Comparison of ENCODE assay signal across 22 mouse cellular contexts in genomic region chr7:70716811-70717458, GRCm38 (mm10).
DNase-seq lines count a peak whose midpoint lies in the region; ATAC-seq and TF ChIP-seq lines count a peak whose summit lies in the region.
"Had no signal": no experiment of that assay in that cellular context is flagged by ENCODE, and none has a peak within 500 bp of the region (broad histone marks: within the 10 kb centered on the region; RNA-seq: fewer than 3 reads in every experiment).

No protein-coding gene starts in this region.

- no peak overlapping the region for H3K4me2 ChIP-seq in kidney, embryonic 14.5 days (replicated peaks; ENCODE audit: low read depth, low read length)
- no peak overlapping the region for H3K4me2 ChIP-seq in lung, embryonic 16.5 days (ENCODE audit: low read depth, low read length)
- H3K4me2 ChIP-seq: heart, embryonic 13.5 days; hindbrain, embryonic 14.5 days; limb, embryonic 12.5 days; liver, embryonic 12.5 days; midbrain, embryonic 11.5 days; neural tube, embryonic 13.5 days had no signal

- no peaks in the 10 kb centered on the region for H3K36me3 ChIP-seq in kidney, embryonic 14.5 days (ENCODE audit: control insufficient read depth, insufficient read depth, low read length)
- H3K36me3 ChIP-seq in kidney, adult 2 months (ENCODE audit: control insufficient read depth, insufficient read depth, low read length): no peaks in the 10 kb centered on the region
- H3K36me3 ChIP-seq in lung, embryonic 16.5 days (ENCODE audit: control insufficient read depth, insufficient read depth, low read length): no peaks in the 10 kb centered on the region
- H3K36me3 ChIP-seq: heart, embryonic 13.5 days; limb, embryonic 12.5 days; liver, embryonic 12.5 days; neural tube, embryonic 13.5 days had no signal

- WGBS in kidney, embryonic 14.5 days: 86% methylated on average over 4 of the region's 4 CpGs
- 88% methylated on average over 4 of the region's 4 CpGs for WGBS in kidney, adult 2 months
- WGBS in lung, embryonic 16.5 days: 34% methylated on average over 4 of the region's 4 CpGs

- ATAC-seq in kidney, embryonic 14.5 days (ENCODE audit: low FRiP score, low TSS enrichment): peak; percentile 66
- peak; percentile 78 for ATAC-seq in lung, embryonic 16.5 days (ENCODE audit: low read depth)
- no peak for ATAC-seq in activated CD4-positive, CD25-positive, alpha-beta regulatory T cell, adult 4 months
- ATAC-seq: intestine, embryonic 16.5 days; liver, embryonic 12.5 days had no signal

- H3K27ac ChIP-seq in kidney, embryonic 14.5 days (ENCODE audit: low read depth, low read length): no peak overlapping the region
- no peak overlapping the region for H3K27ac ChIP-seq in kidney, adult 2 months (ENCODE audit: insufficient read depth, low read depth, low read length)
- H3K27ac ChIP-seq in lung, embryonic 16.5 days (ENCODE audit: low read length): peak overlapping the region; percentile 43
- H3K27ac ChIP-seq: heart, embryonic 13.5 days; hindbrain, embryonic 14.5 days; limb, embryonic 12.5 days; liver, embryonic 12.5 days; neural tube, embryonic 13.5 days had no signal

- no peak for TF ChIP-seq POLR2A in kidney, adult 2 months (IDR thresholded peaks at IDR 0.05; ENCODE audit: low read depth, low read length)

- H3K4me3 ChIP-seq in kidney, embryonic 14.5 days (ENCODE audit: low read length): no peak overlapping the region
- no peak overlapping the region for H3K4me3 ChIP-seq in kidney, adult 2 months (ENCODE audit: insufficient read depth, low read depth, low read length)
- no peak overlapping the region for H3K4me3 ChIP-seq in lung, embryonic 16.5 days (ENCODE audit: low read length)
- H3K4me3 ChIP-seq: heart, embryonic 13.5 days; limb, embryonic 12.5 days; liver, embryonic 12.5 days; neural tube, embryonic 13.5 days had no signal

- H3K4me1 ChIP-seq in kidney, embryonic 14.5 days (ENCODE audit: control insufficient read depth, insufficient read depth, low read length): no peaks in the 10 kb centered on the region
- H3K4me1 ChIP-seq in kidney, adult 2 months (ENCODE audit: control insufficient read depth, insufficient read depth, low read length): no peaks in the 10 kb centered on the region
- H3K4me1 ChIP-seq in lung, embryonic 16.5 days (replicated peaks; ENCODE audit: control insufficient read depth, insufficient read depth, low read length): peaks cover 20% of the 10 kb centered on the region
- H3K4me1 ChIP-seq: limb, embryonic 12.5 days; liver, embryonic 12.5 days had no signal

- H3K9ac ChIP-seq in kidney, embryonic 14.5 days (ENCODE audit: low read depth, low read length): no peak overlapping the region
- no peak overlapping the region for H3K9ac ChIP-seq in lung, embryonic 16.5 days (ENCODE audit: low read length)
- H3K9ac ChIP-seq: heart, embryonic 13.5 days; hindbrain, embryonic 14.5 days; limb, embryonic 12.5 days; liver, embryonic 12.5 days; neural tube, embryonic 13.5 days had no signal

- DNase-seq in kidney, adult 2 months: no peak
- peak; percentile 72 for DNase-seq in urinary bladder, postnatal 14 days (ENCODE audit: low spot score)
- DNase-seq in urinary bladder, adult 2 months (ENCODE audit: low spot score): no peak
- DNase-seq in adrenal gland, postnatal 10 days: no peak
- DNase-seq: cerebellum, adult 2 months; cerebellum, postnatal 36 days; heart, postnatal 36 days; kidney, postnatal 36 days; layer of hippocampus, adult 9-11 months; right cerebral cortex, adult 18-20 months; thymus, postnatal 36 days had no signal

- no peaks in the 10 kb centered on the region for H3K9me3 ChIP-seq in kidney, embryonic 14.5 days (ENCODE audit: control insufficient read depth, low read length)
- no peaks in the 10 kb centered on the region for H3K9me3 ChIP-seq in lung, embryonic 16.5 days (ENCODE audit: control insufficient read depth, low read length)
- H3K9me3 ChIP-seq: heart, embryonic 13.5 days; limb, embryonic 12.5 days; liver, embryonic 12.5 days; neural tube, embryonic 13.5 days had no signal

- no peaks in the 10 kb centered on the region for H3K27me3 ChIP-seq in kidney, embryonic 14.5 days (ENCODE audit: control insufficient read depth, insufficient read depth, low read length)
- H3K27me3 ChIP-seq in kidney, adult 2 months (replicated peaks; ENCODE audit: control insufficient read depth, insufficient read depth, low read length): no peaks in the 10 kb centered on the region
- H3K27me3 ChIP-seq in lung, embryonic 16.5 days (ENCODE audit: control insufficient read depth, insufficient read depth, low read depth, low read length): no peaks in the 10 kb centered on the region
- H3K27me3 ChIP-seq: CH12.LX; heart, embryonic 13.5 days; limb, embryonic 12.5 days; liver, embryonic 12.5 days; neural tube, embryonic 13.5 days had no signal

- TF ChIP-seq CTCF in kidney, adult 2 months (conservative IDR thresholded peaks at IDR 0.05; ENCODE audit: insufficient read depth, insufficient read length, low read depth, low read length): no peak
